Mouse (Mus musculus): ENCODE data around the gene Prr27.

The Prr27 gene

DNA sequence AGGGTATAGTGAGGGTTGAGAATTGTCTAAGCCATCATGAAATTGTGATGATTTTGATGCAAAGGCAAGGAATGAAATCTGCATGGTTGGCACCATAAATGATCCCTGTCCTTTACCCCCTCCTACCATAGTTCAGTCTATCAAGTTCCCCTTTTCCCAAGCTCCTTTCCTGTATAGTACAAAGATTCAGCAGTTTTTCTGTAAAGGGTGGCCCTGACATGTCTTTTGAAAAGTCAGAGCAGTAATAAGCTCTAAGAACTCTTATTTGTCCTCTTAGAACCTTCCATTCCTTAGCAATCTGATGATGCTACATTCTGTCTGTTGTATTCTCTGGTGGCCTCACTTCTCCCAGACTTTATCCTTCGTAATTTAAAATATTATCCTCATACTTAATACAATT, at the start of gene Prr27:
Prr27 (plus strand) TSS at position 301 of the 400 bp plus-strand sequence.
- no peak for DNase-seq (ENCODE audit: low spot score)

DNA sequence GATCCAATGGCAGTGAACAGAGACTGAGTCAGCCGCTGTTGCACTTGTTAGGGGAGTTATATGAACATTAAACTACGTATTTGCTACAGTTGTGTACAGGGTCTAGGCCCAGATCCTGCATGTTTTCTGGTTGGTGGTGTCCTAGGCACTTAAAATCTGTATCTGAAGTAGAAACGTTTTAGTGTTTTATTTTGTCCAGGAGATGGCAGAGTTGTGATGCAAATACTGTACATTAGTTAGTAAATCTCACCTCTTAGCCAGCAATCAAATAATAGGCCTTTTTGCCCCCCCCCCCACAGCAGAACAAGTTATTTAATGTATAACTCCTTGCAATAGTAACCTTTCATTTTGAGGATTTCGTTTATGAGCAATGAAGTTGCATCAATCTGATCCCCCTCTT, 42.8 kb upstream of the Prr27 start:
- no peak for DNase-seq (ENCODE audit: low spot score)

DNA sequence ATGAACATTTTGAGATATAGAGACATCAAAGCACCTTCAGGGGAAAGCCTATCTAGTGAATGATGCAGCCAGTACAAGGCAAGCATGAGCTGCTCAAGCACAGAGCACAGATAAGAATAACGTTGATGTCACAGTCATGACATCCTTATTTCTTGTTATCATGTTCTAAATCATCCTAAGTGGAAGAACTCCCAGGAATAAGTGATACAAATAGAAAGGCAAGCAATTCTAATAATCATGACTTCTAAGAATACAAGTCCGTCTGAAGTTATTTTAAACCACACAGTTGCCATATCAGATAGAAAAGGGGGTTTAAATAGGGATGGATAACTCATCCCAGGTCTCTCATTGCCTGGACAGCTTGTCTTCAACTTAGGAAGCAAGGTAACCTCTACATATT, 17.7 kb upstream of the Prr27 start, which contains the start of gene Csn1s2b:
Csn1s2b (plus strand) TSS at position 301 of the 400 bp plus-strand sequence.
- no peak for DNase-seq (ENCODE audit: low spot score)

DNA sequence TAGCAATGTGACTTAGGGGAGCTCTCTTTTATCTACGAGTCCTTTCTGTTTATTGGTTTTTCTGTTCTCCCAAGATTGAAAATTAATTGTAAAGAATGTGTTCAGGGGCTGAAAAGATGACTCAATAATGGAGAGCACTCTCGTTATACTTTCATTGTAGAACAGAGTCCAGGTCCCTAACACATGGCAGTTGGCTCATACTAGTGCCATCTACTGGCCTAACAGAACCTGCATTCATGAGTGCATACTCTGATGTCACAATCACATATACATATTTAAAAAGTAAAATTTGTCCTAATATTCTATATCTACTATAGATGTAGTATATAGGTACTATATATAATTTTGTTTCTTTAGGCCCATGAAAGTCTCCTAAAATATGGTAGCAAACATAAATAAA, 16.2 kb upstream of the Prr27 start:
- no peak for DNase-seq (ENCODE audit: low spot score)

DNA sequence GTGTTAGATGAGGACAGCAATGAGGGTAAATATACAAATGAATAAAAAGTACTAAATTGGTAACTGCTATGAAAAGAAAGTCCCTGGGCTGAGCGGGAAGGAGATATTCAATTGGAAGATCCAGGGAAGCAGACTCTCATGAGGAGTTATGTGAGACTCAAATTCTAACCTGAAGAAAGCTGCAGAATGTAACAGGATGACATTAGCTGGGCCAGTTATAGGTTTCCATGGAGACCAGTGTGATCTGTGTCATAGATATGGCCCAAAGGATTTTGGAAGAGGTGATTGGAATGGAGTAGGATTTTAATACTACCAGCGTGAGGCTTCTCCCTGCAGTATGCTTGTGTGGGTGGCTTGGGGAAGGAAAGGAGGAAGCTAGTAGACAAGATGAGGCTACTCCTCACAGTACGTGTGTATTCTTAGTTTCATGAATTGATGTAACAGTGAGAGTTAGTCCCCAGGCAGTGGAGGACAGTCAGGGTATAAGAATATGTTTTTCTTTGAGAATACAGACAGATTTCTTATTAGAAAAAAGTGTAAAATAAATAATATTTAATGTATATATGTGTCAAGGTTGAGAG, 29.7 kb downstream of the Prr27 start:
- DNase-seq (ENCODE audit: low spot score) = peak; percentile 2

DNA sequence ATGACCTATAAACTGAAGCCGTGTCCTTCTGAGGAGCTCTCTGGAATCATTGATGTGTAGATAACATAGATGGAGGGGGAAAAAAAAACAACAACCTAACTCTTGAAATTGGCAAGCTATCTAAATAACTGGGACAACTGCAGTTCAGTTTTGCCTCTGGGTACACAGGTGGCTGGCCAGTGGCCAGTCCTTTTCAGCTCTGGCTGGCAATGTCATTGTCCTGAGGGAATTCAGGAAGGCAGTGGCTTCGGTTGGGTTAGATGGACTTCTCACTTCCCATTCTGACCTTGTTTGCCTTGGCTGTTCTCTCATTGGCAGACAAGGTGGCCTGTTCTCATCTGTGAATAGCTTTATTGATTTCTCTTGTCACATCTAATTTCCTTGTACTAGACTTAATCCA, 44.6 kb downstream of the Prr27 start:
- DNase-seq (ENCODE audit: low spot score) = no peak

DNA sequence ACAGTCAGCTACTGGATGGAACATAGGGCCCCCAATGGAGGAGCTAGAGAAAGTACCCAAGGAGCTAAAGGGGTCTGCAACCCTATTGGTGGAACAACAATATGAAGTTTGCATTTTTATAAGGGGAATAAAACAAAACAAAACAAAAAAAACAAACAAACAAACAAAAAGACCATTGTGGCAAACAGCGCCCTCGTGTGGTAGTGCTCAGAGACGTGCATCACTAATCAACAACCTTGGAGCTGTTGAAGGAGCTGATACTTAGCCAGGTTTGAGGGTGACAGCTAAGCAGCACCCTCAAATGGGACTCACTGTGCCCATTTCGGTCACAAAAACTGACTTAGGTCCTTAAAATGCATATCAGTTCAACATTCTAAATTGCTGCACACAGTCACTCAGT, 45.9 kb downstream of the Prr27 start:
- DNase-seq (ENCODE audit: low spot score) = peak; percentile 4

DNA sequence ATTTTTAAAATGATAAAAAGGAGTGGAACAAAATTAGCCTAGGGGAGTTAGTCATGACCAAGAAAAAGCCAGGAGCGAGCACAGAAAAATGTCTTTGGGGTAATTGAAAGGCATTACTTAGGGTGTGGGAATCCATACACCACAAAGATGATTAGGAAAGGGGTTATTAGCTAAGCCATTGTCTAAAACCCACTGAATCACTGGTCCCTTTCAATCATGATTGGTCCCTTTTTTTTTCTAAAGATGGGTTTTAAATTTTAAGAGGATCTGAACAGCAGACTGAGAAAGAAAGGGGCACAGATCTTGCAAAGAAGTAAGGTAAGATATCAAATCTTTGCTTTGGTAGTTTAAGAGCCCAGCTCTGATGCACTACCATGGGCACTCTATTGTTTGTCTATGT, 59.2 kb downstream of the Prr27 start, which contains the start of gene Odam:
Odam (plus strand) TSS at position 301 of the 400 bp plus-strand sequence.
- DNase-seq (ENCODE audit: low spot score) = no peak
